Mouse (Mus musculus) embryonic facial prominence, embryonic 14.5 days (tissue): ENCODE measurements around the gene Bcl2. TPM values are rescaled to one million over a fixed set of nuclear protein-coding genes. Genes with fewer than 3 reads are reported as not detected.
"Not testable (repeated sequence)": the region's sequence is repeated elsewhere in the genome, so short reads cannot be mapped to it uniquely, and the experiment has no call there.

Experiments used
- ATAC-seq: fragments of 200-750 bp; cut with Nextera tagmentation; 2 replicates; pipeline ENCODE4 v1.8.0; 2017; ENCODE audit warnings: low read depth, moderate number of reproducible peaks, moderate TSS enrichment
- DNase-seq: peaks from one replicate; pipeline ENCODE4 v3.0.0-alpha.2; 2015; ENCODE audit warnings: low spot score
- H3K27ac ChIP-seq: fragments of 300-500 bp; sonication (generic); replicated peaks from 2 replicates; pipeline ENCODE4 v1.5.1; 2014; ENCODE audit warnings: low read depth, mild to moderate bottlenecking, low read length, moderate library complexity
- H3K27me3 ChIP-seq: fragments of 300-500 bp; sonication (generic); replicated peaks from 2 replicates; pipeline ENCODE4 v1.6.1; 2014; ENCODE audit warnings: low read length; ENCODE audit not compliant: control insufficient read depth, insufficient read depth
- H3K36me3 ChIP-seq: fragments of 300-500 bp; sonication (generic); 2 replicates; pipeline ENCODE4 v1.6.1; 2014; ENCODE audit warnings: low read length, mixed read lengths; ENCODE audit not compliant: control insufficient read depth, insufficient read depth
- H3K4me1 ChIP-seq: fragments of 300-500 bp; sonication (generic); 2 replicates; pipeline ENCODE4 v1.6.1; 2014; ENCODE audit warnings: antibody characterized with exemption, low read length; ENCODE audit not compliant: control insufficient read depth, insufficient read depth
- H3K4me2 ChIP-seq: fragments of 300-500 bp; sonication (generic); 2 replicates; pipeline ENCODE4 v1.6.1; 2014; ENCODE audit warnings: low read depth, mild to moderate bottlenecking, low read length, moderate library complexity, mixed read lengths
- H3K4me3 ChIP-seq: fragments of 300-500 bp; sonication (generic); 2 replicates; pipeline ENCODE4 v1.5.1; 2014; ENCODE audit warnings: low read depth, mild to moderate bottlenecking, low read length
- H3K9ac ChIP-seq: fragments of 300-500 bp; sonication (generic); 2 replicates; pipeline ENCODE4 v1.6.1; 2014; ENCODE audit warnings: low read depth, mild to moderate bottlenecking, low read length, moderate library complexity, mixed read lengths
- H3K9me3 ChIP-seq: fragments of 300-500 bp; sonication (generic); 2 replicates; pipeline ENCODE4 v1.6.1; 2016; ENCODE audit warnings: low read length; ENCODE audit not compliant: control insufficient read depth
- whole genome bisulfite sequencing: fragments of 180-500 bp; shearing (Covaris S2); extraction: QIAGEN DNeasy Blood & Tissue Kit; methylation state at CpG from one replicate; pipeline ENCODE4 v1.1.7; 2014; 5-methylcytosine and 5-hydroxymethylcytosine counted together
- polyA plus RNA-seq: library from polyadenylated mRNA; unstranded; fragments of >200 nt; fragmentation: Nextera tagmentation; extraction: Ambion mirVana; gene quantifications from 2 replicates; pipeline ENCODE4 v1.2.1, GENCODE M21; 2014

Gene Bcl2
- polyA plus RNA-seq, 1 experiment from 2014 or later, result 11.1 TPM

- H3K9me3 ChIP-seq, result no peaks in the 10 kb centered on the region
- 91% methylated on average over 1 of the region's 1 CpGs for WGBS
- H3K9ac ChIP-seq, result no peak overlapping the region
- H3K4me2 ChIP-seq, result no peak overlapping the region
- H3K4me1 ChIP-seq, result no peaks in the 10 kb centered on the region; the same call in 1 of the 2 replicates
- no peak overlapping the region for H3K27ac ChIP-seq
- ATAC-seq (no peak), DNase-seq (no peak)
- H3K4me3 ChIP-seq, result no peak overlapping the region
- H3K36me3 ChIP-seq, result 0 out of 2 replicates have a peak, but pooled peaks cover 3% of the 10 kb centered on the region
- H3K27me3 ChIP-seq, result no peaks in the 10 kb centered on the region
Observed at GRCm38 (mm10) chr1:106539029-106539428, 175.0 kb downstream of the Bcl2 start.

- H3K27me3 ChIP-seq, H3K4me2 ChIP-seq, H3K9ac ChIP-seq, H3K4me3 ChIP-seq, ATAC-seq, H3K4me1 ChIP-seq, DNase-seq, H3K9me3 ChIP-seq, H3K36me3 ChIP-seq, H3K27ac ChIP-seq: not testable (repeated sequence)
- WGBS, result 86% methylated on average over 3 of the region's 3 CpGs
Observed at GRCm38 (mm10) chr1:106534835-106535234, 179.2 kb downstream of the Bcl2 start.

GRCm38 (mm10) chr1:106529570-106529969 lies 184.5 kb downstream of the Bcl2 start:
- H3K27me3 ChIP-seq, result no peaks in the 10 kb centered on the region
- DNase-seq (no peak), ATAC-seq (no peak)
- H3K4me3 ChIP-seq, result no peak overlapping the region
- H3K36me3 ChIP-seq, result no peaks in the 10 kb centered on the region
- H3K4me1 ChIP-seq, result 0 out of 2 replicates have a peak, but pooled peaks cover 4% of the 10 kb centered on the region
- H3K4me2 ChIP-seq, result no peak overlapping the region
- 80% methylated on average over 9 of the region's 9 CpGs for WGBS
- no peak overlapping the region for H3K27ac ChIP-seq
- no peaks in the 10 kb centered on the region for H3K9me3 ChIP-seq
- H3K9ac ChIP-seq, result no peak overlapping the region

- no peak overlapping the region for H3K4me3 ChIP-seq
- ATAC-seq, result no peak
Observed at GRCm38 (mm10) chr1:106527537-106527936, 186.5 kb downstream of the Bcl2 start.

GRCm38 (mm10) chr1:106526751-106527150 lies 187.3 kb downstream of the Bcl2 start:
- DNase-seq (peak; percentile 38), ATAC-seq (no peak)
- no peak overlapping the region for H3K4me2 ChIP-seq
- H3K27me3 ChIP-seq, result no peaks in the 10 kb centered on the region
- no peaks in the 10 kb centered on the region for H3K36me3 ChIP-seq
- H3K4me3 ChIP-seq, result no peak overlapping the region
- no peak overlapping the region for H3K9ac ChIP-seq
- H3K27ac ChIP-seq, result no peak overlapping the region
- no peaks in the 10 kb centered on the region for H3K9me3 ChIP-seq
- WGBS, result 75% methylated on average over 7 of the region's 7 CpGs
- 0 out of 2 replicates have a peak, but pooled peaks cover 9% of the 10 kb centered on the region for H3K4me1 ChIP-seq

More at GRCm38 (mm10) chr1:106527537-106527936, 186.5 kb downstream of the Bcl2 start:
- Histone ChIP-seq H3K36me3 (no peaks in the 10 kb centered on the region), H3K9ac (no peak overlapping the region), H3K27ac (no peak overlapping the region), H3K4me1 (0 out of 2 replicates have a peak, but pooled peaks cover 7% of the 10 kb centered on the region), H3K9me3 (no peaks in the 10 kb centered on the region), H3K27me3 (no peaks in the 10 kb centered on the region), H3K4me2 (no peak overlapping the region)
- WGBS, result 40% methylated on average over 1 of the region's 1 CpGs
- no peak for DNase-seq

- no peak overlapping the region for H3K27ac ChIP-seq
- no peaks in the 10 kb centered on the region for H3K9me3 ChIP-seq
- H3K4me1 ChIP-seq, result 0 out of 2 replicates have a peak, but pooled peaks cover 9% of the 10 kb centered on the region
- 76% methylated on average over 3 of the region's 3 CpGs for whole genome bisulfite sequencing
- DNase-seq (no peak), ATAC-seq (no peak)
- no peaks in the 10 kb centered on the region for H3K27me3 ChIP-seq
- no peak overlapping the region for H3K4me3 ChIP-seq
- no peak overlapping the region for H3K4me2 ChIP-seq
- H3K36me3 ChIP-seq, result no peaks in the 10 kb centered on the region
- no peak overlapping the region for H3K9ac ChIP-seq
Observed at GRCm38 (mm10) chr1:106526112-106526511, 188.0 kb downstream of the Bcl2 start.

GRCm38 (mm10) chr1:106523741-106524140 lies 190.3 kb downstream of the Bcl2 start:
- Histone ChIP-seq H3K4me2 (no peak overlapping the region), H3K4me3 (no peak overlapping the region), H3K4me1 (0 out of 2 replicates have a peak, but pooled peaks cover 6% of the 10 kb centered on the region), H3K9ac (no peak overlapping the region), H3K36me3 (no peaks in the 10 kb centered on the region), H3K27ac (no peak overlapping the region), H3K27me3 (no peaks in the 10 kb centered on the region), H3K9me3 (no peaks in the 10 kb centered on the region)
- 70% methylated on average over 6 of the region's 6 CpGs for WGBS
- DNase-seq (peak; percentile 51), ATAC-seq (no peak)

- H3K4me1 ChIP-seq, result 0 out of 2 replicates have a peak, but pooled peaks cover 6% of the 10 kb centered on the region
- ATAC-seq (no peak), DNase-seq (no peak)
- WGBS, result 55% methylated on average over 5 of the region's 5 CpGs
- no peak overlapping the region; the same call in 1 of the 2 replicates for H3K27ac ChIP-seq
- no peak overlapping the region for H3K4me2 ChIP-seq
- H3K27me3 ChIP-seq, result no peaks in the 10 kb centered on the region
- H3K36me3 ChIP-seq, result no peaks in the 10 kb centered on the region
- H3K9ac ChIP-seq, result no peak overlapping the region
- no peaks in the 10 kb centered on the region for H3K9me3 ChIP-seq
- no peak overlapping the region for H3K4me3 ChIP-seq
Observed at GRCm38 (mm10) chr1:106523009-106523408, 191.1 kb downstream of the Bcl2 start.

GRCm38 (mm10) chr1:106517591-106518177 lies 196.4 kb downstream of the Bcl2 start:
- ATAC-seq (no peak), DNase-seq (no peak)
- no peak overlapping the region for H3K27ac ChIP-seq
- H3K36me3 ChIP-seq, result no peaks in the 10 kb centered on the region
- H3K9ac ChIP-seq, result no peak overlapping the region
- WGBS, result 78% methylated on average over 6 of the region's 6 CpGs
- H3K9me3 ChIP-seq, result no peaks in the 10 kb centered on the region
- H3K4me2 ChIP-seq, result no peak overlapping the region
- H3K27me3 ChIP-seq, result no peaks in the 10 kb centered on the region
- 0 out of 2 replicates have a peak, but pooled peaks cover 4% of the 10 kb centered on the region for H3K4me1 ChIP-seq
- H3K4me3 ChIP-seq, result no peak overlapping the region
